Mouse (Mus musculus) common myeloid progenitor, adult 5-6 weeks (primary cell): ENCODE measurements around the gene Olfr543. TPM values are rescaled to one million over a fixed set of nuclear protein-coding genes. Genes with fewer than 3 reads are reported as not detected.

Source experiments
- ATAC-seq: replicated peaks from 2 replicates; pipeline ENCODE4 v1.8.0; 2016; ENCODE audit warnings: low read depth, mild to moderate bottlenecking, moderate TSS enrichment, inconsistent platforms; ENCODE audit not compliant: poor library complexity, severe bottlenecking
- total RNA-seq: library from RNA; stranded (forward); fragments of 200-1000, 187-1606 nt; gene quantifications from 2 replicates; pipeline ENCODE4 v1.2.3, GENCODE M21; 2017

Olfr543 gene
- total RNA-seq, 1 experiment from 2014 or later: not detected

DNA sequence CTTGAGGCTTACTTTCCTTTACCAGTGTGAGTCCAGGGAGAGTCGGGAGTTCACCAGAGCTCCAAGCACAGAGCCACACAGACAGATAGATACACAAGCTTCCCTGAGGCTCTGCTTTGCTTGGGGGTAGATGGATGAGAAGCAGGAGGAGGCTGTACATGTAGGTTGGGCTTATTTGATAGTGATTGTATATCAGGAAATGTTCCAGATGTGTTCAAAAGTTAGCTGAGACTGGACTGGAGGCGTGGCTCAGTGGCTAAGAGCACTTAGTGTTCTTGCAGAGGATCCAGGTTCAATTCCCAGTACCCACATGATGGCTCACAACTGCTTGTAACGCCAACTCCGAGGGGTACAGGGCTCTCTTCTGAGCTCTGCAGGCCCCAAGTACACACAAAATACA lies 3.1 kb downstream of the Olfr543 start:
- no peak for ATAC-seq

DNA sequence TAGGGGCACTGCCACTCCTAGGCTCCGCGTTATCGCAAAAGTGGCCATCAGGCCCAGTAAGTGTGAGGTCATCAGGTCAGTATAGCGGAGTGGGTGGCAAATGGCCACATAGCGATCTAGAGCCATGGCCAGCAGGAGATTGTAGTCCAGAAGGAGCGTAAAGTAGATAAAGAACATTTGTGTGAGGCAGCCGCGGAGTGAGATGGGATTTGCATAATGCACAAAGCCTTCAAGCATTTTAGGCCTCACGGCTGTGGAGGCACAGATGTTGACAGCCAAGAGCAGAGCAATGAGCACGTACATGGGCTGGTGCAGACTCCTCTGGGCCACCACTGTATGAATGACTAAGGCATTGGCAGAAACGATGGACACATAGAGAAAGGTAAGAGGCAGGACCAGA lies 4.1 kb downstream of the Olfr543 start:
- no peak for ATAC-seq

DNA sequence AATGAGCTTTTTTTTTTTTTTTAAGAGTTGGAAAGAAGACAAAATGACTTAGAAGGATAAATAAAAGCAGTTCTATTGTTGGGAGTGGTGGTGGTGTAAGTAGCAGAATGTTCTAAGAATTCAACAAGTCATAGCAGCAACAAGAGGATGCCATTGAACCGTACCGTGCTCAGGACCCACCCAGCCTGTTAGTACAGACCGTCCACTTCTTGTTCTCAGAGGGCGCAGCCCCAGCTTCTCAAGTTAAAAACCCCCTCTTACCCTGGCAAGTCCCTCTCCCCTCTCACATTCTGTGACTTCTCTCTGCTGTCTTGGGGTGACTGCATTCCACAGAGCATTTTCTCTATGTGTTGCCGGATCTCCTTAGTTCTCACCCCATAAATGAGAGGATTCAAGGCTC lies 4.9 kb downstream of the Olfr543 start:
- no peak for ATAC-seq

- ATAC-seq: no peak
Measured at GRCm38 (mm10) chr7:102472675-102473074, 8.8 kb downstream of the Olfr543 start.

DNA sequence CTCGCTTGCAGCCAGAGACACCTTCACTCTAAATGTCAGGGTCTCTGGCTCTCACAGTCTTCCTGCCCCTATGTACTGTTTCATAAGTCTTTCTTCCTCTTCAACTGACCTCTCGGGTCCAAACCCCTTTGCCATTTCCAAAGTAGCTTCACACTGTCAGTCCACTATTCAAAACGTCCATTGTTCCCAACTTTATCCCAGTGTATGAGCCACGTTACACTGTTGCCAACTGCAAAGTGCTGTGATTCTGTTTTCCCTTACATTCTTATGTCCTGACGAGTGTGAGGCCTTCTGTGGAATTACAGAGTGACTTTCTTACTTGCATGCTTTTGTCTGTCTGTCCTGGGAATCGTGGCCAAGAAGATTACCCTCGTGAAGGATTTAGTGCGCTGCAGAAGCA lies 13.9 kb downstream of the Olfr543 start:
- ATAC-seq: no peak

GRCm38 (mm10) chr7:102458618-102459380 lies 22.7 kb downstream of the Olfr543 start:
- 0 out of 2 replicates have a peak, but pooled peaks have one; percentile 36 for ATAC-seq

GRCm38 (mm10) chr7:102446438-102446837 lies 35.0 kb downstream of the Olfr543 start:
- no peak for ATAC-seq

- ATAC-seq: no peak
Measured at GRCm38 (mm10) chr7:102444301-102444700, 37.2 kb downstream of the Olfr543 start.

- no peak for ATAC-seq
Measured at GRCm38 (mm10) chr7:102442432-102442831, 39.0 kb downstream of the Olfr543 start.

DNA sequence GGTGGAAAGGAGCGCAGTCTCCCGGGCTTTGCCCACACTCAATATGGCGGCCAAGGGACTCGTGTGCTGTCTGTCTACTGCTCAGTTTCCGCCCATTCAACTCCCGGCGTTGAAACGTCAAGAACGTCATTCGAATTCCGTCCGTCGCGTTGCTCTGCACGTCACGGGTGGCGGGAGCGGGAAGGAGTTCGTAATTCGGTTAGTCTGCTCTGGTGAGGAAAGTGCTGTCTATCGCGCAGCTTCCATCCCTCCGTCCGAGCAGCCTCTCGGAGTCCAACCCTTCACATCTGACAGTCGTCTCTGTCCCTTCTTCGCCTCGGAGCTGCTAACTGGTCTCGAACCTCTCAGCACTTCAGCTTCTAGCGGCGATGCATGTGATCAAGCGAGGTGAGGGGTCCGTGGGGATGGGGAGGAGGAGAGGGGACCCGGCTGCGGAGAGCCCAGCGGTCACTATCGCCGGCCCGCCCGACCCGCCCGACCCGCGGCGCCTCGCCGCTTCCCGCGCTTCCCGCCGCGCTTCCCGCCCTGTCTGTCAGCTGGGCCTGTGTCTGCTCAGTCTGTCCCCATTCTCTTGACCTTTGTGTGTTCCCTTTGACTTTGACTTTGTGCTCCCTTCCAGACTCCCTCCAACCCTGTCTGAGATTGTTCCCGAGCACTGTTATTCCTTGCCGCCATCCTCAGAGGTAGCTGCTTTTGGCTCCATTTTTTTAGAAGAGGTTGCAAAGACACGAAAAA lies 39.7 kb downstream of the Olfr543 start, which contains the start of gene Rrm1:
Gene Rrm1 (plus strand): TSS at position 39 of the 735 bp plus-strand sequence.
- ATAC-seq: peak; percentile 98

DNA sequence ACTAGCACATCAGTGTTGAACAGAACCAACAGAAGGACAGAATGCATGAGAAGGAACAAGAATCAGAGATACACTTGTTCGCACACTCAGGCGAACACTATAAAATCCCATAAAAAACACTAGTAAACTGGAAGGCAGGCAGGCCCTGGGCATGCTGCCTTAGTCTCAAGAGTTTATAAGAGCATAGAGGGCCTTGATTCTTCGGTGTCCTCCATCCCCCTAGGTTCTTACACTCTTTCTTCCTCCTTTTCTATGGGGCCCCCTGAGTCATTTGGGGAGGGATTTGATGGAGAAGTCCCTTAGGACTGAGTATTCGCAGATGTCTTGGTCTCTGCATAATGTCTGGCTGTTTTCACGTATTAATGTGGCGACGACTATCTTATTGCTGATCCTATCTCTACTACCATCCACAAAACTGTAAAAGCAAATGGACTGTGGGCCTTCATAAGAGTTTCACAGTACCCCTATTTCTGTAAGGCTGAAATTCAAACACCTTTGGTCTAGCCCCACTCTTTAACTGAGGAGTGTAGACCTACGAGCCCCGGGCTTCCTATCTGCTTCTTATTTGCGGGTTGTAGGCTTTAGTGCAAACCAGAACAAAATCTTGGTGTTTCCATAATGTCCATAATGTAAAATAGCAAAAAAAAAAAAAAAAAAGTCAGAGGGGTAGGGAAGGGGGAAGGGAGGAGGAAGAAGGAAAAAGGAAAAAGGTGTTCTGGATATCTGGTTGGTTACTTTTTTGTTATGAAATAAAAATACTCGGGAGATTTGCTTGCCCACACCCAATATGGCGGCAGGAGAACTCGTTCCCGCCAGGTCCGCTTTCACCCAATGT lies 40.4 kb downstream of the Olfr543 start:
- no peak for ATAC-seq

- peak; percentile 78 for ATAC-seq
Measured at GRCm38 (mm10) chr7:102434344-102434743, 47.1 kb downstream of the Olfr543 start.

Other genes starting within 250 kb of the Olfr543 start
- 40.9 and 43.0 TPM in 2 replicates for gene Rhog, start 225.6 kb downstream of the Olfr543 start, total RNA-seq
- gene Stim1, start 213.9 kb downstream of the Olfr543 start, total RNA-seq: 20.5 and 41.0 TPM in 2 replicates
- 809 and 867 TPM in 2 replicates for gene Rrm1, start 40.0 kb downstream of the Olfr543 start, total RNA-seq
- not detected in 2 replicates for gene Olfr544, start 6.6 kb upstream of the Olfr543 start, total RNA-seq
- not detected in 2 replicates for gene Olfr545, start 17.9 kb upstream of the Olfr543 start, total RNA-seq
- not detected in 2 replicates for gene Olfr547, start 53.1 kb upstream of the Olfr543 start, total RNA-seq
- gene Olfr548-ps1, start 59.2 kb upstream of the Olfr543 start, total RNA-seq: not detected in 2 replicates
- not detected in 2 replicates for gene Olfr549, start 68.2 kb upstream of the Olfr543 start, total RNA-seq
- gene Trim21, start 83.8 kb upstream of the Olfr543 start, total RNA-seq: 31.7 and 33.6 TPM in 2 replicates
- 0.23 TPM in 1 of 2 replicates, not detected in the other for gene Olfr550, start 89.8 kb upstream of the Olfr543 start, total RNA-seq
- gene Olfr551, start 110.2 kb upstream of the Olfr543 start, total RNA-seq: not detected in 2 replicates
- not detected in 2 replicates for gene Olfr552, start 116.1 kb upstream of the Olfr543 start, total RNA-seq
- gene Olfr553, start 136.5 kb upstream of the Olfr543 start, total RNA-seq: not detected in 2 replicates
- not detected in 2 replicates for gene Olfr554, start 156.8 kb upstream of the Olfr543 start, total RNA-seq
- gene Olfr555, start 177.1 kb upstream of the Olfr543 start, total RNA-seq: not detected in 2 replicates
- not detected in 2 replicates for gene Olfr556, start 183.2 kb upstream of the Olfr543 start, total RNA-seq
- gene Trim68, start 205.6 kb upstream of the Olfr543 start, total RNA-seq: 8.2 and 10.7 TPM in 2 replicates
- gene Olfr557, start 214.2 kb upstream of the Olfr543 start, total RNA-seq: not detected in 2 replicates
- 0.14 TPM in 1 of 2 replicates, not detected in the other for gene Olfr558, start 220.5 kb upstream of the Olfr543 start, total RNA-seq
- not detected in 2 replicates for gene Olfr33, start 237.4 kb upstream of the Olfr543 start, total RNA-seq
- not detected in 2 replicates for gene Olfr559, start 245.8 kb upstream of the Olfr543 start, total RNA-seq